Mouse (Mus musculus): ENCODE data around the gene Mdga1. TPM values are rescaled to one million over a fixed set of nuclear protein-coding genes. Genes with fewer than 3 reads are reported as not detected.

Gene Mdga1
- polyA plus RNA-seq, 1 experiment = 4.5 TPM

DNA sequence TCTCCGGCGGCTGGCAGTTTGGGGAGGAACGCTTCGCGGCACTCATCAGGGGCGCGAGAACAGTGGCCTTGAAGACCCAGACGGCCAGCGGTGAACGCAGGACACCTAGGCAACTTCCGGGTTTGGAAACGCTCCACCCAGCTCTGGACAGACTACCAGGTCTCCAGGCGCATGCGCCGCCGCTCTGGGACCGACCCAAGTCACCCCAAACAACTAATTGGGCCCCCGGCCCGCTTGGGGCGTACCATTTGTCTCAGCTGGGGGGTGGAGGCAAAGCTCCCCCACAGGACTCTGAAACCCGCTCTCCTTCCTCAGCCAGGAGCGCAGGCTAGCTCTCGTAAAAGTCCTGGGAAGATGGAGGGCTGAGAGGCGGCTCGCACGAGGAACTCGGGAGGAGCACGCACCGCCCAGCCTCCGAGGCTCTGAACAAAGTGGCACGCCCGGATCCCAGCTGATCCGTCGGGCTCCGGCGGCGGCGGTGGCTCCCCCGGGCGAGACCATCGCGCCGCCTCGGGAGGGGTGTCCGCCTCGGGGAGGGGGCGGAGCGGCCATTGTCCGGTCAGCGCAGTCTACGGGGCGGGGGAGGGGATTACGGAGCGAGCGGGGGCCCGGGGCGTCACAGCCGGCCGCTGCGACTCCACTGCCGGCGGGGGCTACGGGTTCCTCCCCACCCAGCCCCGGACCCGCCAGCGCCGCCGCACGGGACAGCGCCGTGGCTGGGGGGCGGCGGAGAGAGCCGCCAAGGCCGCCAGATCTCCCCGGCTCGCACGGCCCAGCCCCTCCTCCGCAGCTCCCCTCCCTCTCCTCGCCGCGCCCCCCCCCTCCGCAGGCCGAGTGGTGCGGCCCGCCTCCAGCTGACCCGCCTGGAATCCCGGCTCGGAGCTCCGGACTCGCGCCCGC lies 34.6 kb upstream of the Mdga1 start, which contains the start of gene Zfand3:
TSS of gene Zfand3 (plus strand) at position 531 of the 900 bp plus-strand sequence.
- Histone ChIP-seq H3K4me3 (replicated peaks; ENCODE audit: control insufficient read depth, low read depth, low read length) (peak within 1 kb of the TSS; percentile 93), H3K4me1 (ENCODE audit: control insufficient read depth, insufficient read depth, low read length) (peaks cover 4% of the 10 kb centered on the region; the same call in 1 of the 2 replicates), H3K27ac (ENCODE audit: control insufficient read depth, insufficient read depth, low read depth, low read length, poor library complexity) (peak within 1 kb of the TSS; percentile 97)
- WGBS = under 1% methylated on average over 72 of the region's 93 CpGs
- TF ChIP-seq POLR2A (IDR thresholded peaks at IDR 0.05; ENCODE audit: borderline replicate concordance, control insufficient read depth, low read depth, low read length) = peak; percentile 71
- TF ChIP-seq CTCF (IDR thresholded peaks at IDR 0.05; ENCODE audit: control insufficient read depth, insufficient read depth, low read length) = no peak

DNA sequence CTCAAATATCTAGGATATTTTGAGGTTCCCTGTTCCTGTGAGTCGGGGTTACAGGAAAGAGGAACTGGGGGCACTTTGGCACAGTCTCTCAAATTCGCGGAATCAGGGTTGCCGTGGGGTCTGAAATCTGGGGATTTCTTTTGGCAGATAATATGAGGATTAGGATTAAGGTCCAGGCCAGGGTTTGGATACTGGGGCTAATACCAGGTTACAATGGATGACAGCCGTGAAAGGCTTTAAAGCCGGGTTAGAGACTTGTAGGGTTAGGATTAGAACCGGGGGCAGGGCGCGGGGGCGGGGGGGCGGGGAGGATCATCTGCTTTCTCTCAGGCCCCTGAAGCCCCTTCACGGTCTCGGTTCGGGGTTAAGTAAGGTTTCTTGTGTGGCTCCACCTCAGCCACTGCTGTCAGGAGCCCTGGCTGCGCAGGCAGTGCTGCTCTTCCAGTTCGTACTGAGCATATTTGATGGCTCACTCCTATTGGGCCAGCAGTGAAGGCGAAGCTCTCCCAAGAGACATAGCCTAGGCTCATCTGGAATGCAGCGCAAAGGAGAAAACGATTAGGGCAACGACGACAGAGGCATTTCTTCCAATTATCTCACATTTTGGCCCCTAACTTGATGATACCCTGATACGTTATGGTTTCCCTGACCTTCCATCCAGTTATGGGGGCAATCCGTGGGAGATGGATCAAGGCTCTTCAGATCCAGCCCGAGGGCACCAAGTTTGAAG lies 28.8 kb upstream of the Mdga1 start:
- 78% methylated on average over 24 of the region's 24 CpGs for WGBS
- no peak overlapping the region for H3K27ac ChIP-seq (ENCODE audit: control insufficient read depth, insufficient read depth, low read depth, low read length, poor library complexity)
- no peaks in the 10 kb centered on the region for H3K4me1 ChIP-seq (ENCODE audit: control insufficient read depth, insufficient read depth, low read length)
- H3K4me3 ChIP-seq (replicated peaks; ENCODE audit: control insufficient read depth, low read depth, low read length) = no peak overlapping the region
- no peak for TF ChIP-seq CTCF (IDR thresholded peaks at IDR 0.05; ENCODE audit: control insufficient read depth, insufficient read depth, low read length)
- TF ChIP-seq POLR2A (IDR thresholded peaks at IDR 0.05; ENCODE audit: borderline replicate concordance, control insufficient read depth, low read depth, low read length) = no peak

DNA sequence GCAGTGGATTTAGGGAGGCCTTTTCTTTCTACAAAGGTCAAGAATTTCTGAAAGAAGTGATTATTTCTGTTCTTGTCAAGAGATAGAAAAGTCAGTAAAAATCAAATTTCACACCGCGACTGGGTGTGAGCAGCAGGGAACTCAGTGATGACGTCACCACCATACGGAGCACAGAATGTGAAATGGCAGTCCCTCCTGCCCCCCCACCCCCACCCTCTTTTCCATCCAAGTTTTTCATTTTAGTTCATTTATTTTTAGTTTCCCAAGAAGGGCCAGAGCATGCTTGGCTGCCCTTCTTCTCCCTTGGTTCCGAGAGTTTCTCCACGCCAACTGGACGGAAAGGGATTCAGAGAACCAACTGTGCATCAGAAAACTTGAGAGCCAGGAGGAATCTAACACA lies 27.8 kb upstream of the Mdga1 start:
- Histone ChIP-seq H3K4me1 (ENCODE audit: control insufficient read depth, insufficient read depth, low read length) (no peaks in the 10 kb centered on the region), H3K27ac (ENCODE audit: control insufficient read depth, insufficient read depth, low read depth, low read length, poor library complexity) (no peak overlapping the region), H3K4me3 (replicated peaks; ENCODE audit: control insufficient read depth, low read depth, low read length) (no peak overlapping the region)
- TF ChIP-seq CTCF (IDR thresholded peaks at IDR 0.05; ENCODE audit: control insufficient read depth, insufficient read depth, low read length) (no peak), POLR2A (IDR thresholded peaks at IDR 0.05; ENCODE audit: borderline replicate concordance, control insufficient read depth, low read depth, low read length) (no peak)
- 85% methylated on average over 7 of the region's 7 CpGs for WGBS

DNA sequence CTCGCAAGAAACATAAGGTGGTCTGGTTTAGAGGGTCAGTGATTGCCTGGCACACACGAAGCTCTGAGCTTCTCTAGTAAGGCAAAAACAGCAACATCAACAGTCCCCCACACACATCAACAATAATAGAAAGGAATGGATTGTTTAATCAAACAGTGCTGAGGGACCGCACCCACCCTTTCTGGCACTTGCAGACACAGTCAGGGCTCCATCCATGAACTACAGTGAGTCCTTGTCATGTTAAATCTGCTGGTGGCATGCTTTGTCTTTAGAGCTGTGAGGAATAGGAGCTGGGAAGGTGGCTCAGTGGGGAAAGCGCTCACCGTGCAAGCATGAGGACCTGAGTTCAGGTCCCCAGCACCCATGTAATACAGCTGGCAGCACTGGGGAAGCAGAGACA lies 26.1 kb upstream of the Mdga1 start:
- TF ChIP-seq POLR2A (IDR thresholded peaks at IDR 0.05; ENCODE audit: borderline replicate concordance, control insufficient read depth, low read depth, low read length) = no peak
- TF ChIP-seq CTCF (IDR thresholded peaks at IDR 0.05; ENCODE audit: control insufficient read depth, insufficient read depth, low read length) = no peak
- WGBS = 83% methylated on average over 5 of the region's 5 CpGs
- Histone ChIP-seq H3K27ac (ENCODE audit: control insufficient read depth, insufficient read depth, low read depth, low read length, poor library complexity) (no peak overlapping the region), H3K4me1 (ENCODE audit: control insufficient read depth, insufficient read depth, low read length) (no peaks in the 10 kb centered on the region; the same call in 1 of the 2 replicates), H3K4me3 (replicated peaks; ENCODE audit: control insufficient read depth, low read depth, low read length) (no peak overlapping the region)

DNA sequence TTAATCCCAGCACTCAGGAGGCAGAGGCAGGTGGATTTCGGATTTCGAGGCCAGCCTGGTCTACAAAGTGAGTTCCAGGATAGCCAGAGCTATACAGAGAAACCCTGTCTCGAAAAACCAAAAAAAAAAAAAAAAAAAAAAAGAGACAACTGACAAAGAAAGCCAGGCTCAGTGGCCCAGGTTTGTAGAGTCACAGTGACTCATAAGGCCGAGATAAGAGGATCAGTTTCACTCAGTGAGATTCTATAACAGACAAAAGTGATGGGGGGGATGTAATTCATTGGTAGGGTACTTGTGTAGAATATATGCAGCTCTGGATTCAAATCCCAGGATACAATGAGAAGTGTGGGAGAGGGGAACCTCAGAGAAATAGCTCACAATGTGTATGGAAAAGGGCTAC lies 24.6 kb upstream of the Mdga1 start:
- Histone ChIP-seq H3K27ac (ENCODE audit: control insufficient read depth, insufficient read depth, low read depth, low read length, poor library complexity) (no peak overlapping the region), H3K4me3 (replicated peaks; ENCODE audit: control insufficient read depth, low read depth, low read length) (no peak overlapping the region), H3K4me1 (ENCODE audit: control insufficient read depth, insufficient read depth, low read length) (no peaks in the 10 kb centered on the region; the same call in 1 of the 2 replicates)
- TF ChIP-seq CTCF (IDR thresholded peaks at IDR 0.05; ENCODE audit: control insufficient read depth, insufficient read depth, low read length) (no peak), POLR2A (IDR thresholded peaks at IDR 0.05; ENCODE audit: borderline replicate concordance, control insufficient read depth, low read depth, low read length) (no peak)
- 67% methylated on average over 4 of the region's 4 CpGs for WGBS

DNA sequence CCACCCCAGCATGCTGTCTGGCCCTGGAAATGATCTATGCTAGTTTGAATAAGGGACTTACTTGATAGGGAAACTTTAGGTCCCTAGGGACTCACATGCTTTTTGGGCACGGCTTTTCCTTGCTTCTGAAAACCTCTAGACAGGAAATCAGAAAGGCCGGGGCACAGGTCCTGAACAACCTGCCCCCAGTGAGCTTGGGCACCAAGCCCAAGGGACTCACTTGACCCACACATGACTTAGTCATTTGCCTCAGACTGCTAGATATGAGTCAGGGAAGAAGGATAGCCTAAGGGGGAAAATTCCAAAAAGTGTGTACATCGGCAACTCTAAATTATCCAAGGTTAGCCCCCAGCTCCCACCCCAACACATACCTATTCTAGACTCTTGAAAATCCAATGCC lies 24.1 kb upstream of the Mdga1 start:
- WGBS = 71% methylated on average over 3 of the region's 3 CpGs
- no peaks in the 10 kb centered on the region; the same call in 1 of the 2 replicates for H3K4me1 ChIP-seq (ENCODE audit: control insufficient read depth, insufficient read depth, low read length)
- no peak overlapping the region for H3K4me3 ChIP-seq (replicated peaks; ENCODE audit: control insufficient read depth, low read depth, low read length)
- TF ChIP-seq CTCF (IDR thresholded peaks at IDR 0.05; ENCODE audit: control insufficient read depth, insufficient read depth, low read length) (no peak), POLR2A (IDR thresholded peaks at IDR 0.05; ENCODE audit: borderline replicate concordance, control insufficient read depth, low read depth, low read length) (no peak)
- no peak overlapping the region for H3K27ac ChIP-seq (ENCODE audit: control insufficient read depth, insufficient read depth, low read depth, low read length, poor library complexity)

DNA sequence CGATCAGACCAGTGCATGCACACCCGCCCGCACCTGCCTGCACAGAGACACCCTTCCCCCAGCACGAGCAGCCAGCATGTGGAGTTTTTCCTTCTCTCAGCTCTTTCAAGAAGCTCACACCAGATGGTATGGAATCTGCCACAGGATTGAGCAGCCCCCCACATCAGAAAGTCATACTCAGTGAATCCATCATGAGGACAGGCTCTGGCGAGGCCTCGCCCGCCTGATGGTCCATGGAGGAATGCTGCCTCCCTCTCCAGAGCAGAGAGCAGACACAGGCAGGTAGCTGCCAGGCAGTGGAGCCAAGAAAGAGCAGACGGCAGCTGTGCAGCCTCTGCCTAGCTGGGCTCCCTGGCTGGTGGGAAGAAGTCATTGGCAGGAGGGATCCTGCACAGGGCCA lies 23.6 kb upstream of the Mdga1 start:
- no peak overlapping the region for H3K27ac ChIP-seq (ENCODE audit: control insufficient read depth, insufficient read depth, low read depth, low read length, poor library complexity)
- WGBS = 86% methylated on average over 8 of the region's 8 CpGs
- H3K4me3 ChIP-seq (replicated peaks; ENCODE audit: control insufficient read depth, low read depth, low read length) = no peak overlapping the region
- TF ChIP-seq CTCF (IDR thresholded peaks at IDR 0.05; ENCODE audit: control insufficient read depth, insufficient read depth, low read length) (no peak), POLR2A (IDR thresholded peaks at IDR 0.05; ENCODE audit: borderline replicate concordance, control insufficient read depth, low read depth, low read length) (no peak)
- no peaks in the 10 kb centered on the region; the same call in 1 of the 2 replicates for H3K4me1 ChIP-seq (ENCODE audit: control insufficient read depth, insufficient read depth, low read length)

DNA sequence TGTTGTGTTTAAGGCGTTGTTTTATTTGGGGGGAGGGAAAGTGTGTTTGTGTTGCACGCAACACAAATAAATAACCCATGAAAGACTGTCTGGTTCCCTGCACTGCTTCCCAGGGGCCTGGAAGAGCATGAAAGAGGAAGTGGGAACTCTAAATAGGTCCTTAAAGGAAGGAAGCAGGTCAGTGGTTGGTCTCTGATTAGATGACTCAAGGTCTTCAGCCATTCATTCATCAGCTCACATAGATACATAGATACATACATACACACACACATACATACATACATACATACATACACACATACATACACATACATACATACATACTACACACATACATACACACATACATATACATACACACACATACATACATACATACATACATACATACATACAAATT lies 21.0 kb upstream of the Mdga1 start:
- WGBS = 67% methylated on average over 2 of the region's 2 CpGs
- H3K4me3 ChIP-seq (replicated peaks; ENCODE audit: control insufficient read depth, low read depth, low read length) = no peak overlapping the region

More for the DNA sequence above, 21.0 kb upstream of the Mdga1 start:
- Histone ChIP-seq H3K27ac (ENCODE audit: control insufficient read depth, insufficient read depth, low read depth, low read length, poor library complexity) (no peak overlapping the region), H3K4me1 (ENCODE audit: control insufficient read depth, insufficient read depth, low read length) (no peaks in the 10 kb centered on the region; the same call in 1 of the 2 replicates)
- no peak for TF ChIP-seq POLR2A (IDR thresholded peaks at IDR 0.05; ENCODE audit: borderline replicate concordance, control insufficient read depth, low read depth, low read length)
- TF ChIP-seq CTCF (IDR thresholded peaks at IDR 0.05; ENCODE audit: control insufficient read depth, insufficient read depth, low read length) = no peak
